Mouse (Mus musculus): ENCODE measurements at regions not wholly inside any gene's neighbourhood (a gene's known extent, or its start where the extent isn't known, plus 50 kb on each side); places are given as distances from the start of the nearest gene placed in this dataset.

DNA sequence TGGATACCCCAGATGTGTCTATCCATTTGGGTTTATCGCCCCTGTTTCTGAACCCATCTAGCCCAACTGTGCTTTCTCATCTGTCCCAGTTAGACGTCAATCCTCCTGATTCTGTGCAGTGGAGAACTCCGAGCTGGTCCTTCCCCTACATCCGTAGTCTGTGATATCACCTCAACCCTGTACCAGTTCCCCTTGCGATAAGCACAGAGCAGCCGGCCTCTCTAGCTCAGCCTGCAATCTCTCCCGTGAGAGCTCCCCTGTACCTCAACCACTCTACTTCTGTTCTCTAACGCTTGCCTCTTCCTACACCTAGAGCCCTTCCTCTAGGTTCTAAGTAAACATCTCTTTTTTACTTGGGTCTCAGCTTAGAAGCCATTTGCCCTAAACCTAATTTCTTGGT lies 211.5 kb downstream of the Galc start:
- ATAC-seq (replicated peaks in 1 of 2; ENCODE audit: insufficient read depth in 1 of 2, low FRiP score in 2 of 2, low TSS enrichment in 1 of 2, low read depth in 1 of 2, poor library complexity in 2 of 2, severe bottlenecking in 2 of 2): no peak

DNA sequence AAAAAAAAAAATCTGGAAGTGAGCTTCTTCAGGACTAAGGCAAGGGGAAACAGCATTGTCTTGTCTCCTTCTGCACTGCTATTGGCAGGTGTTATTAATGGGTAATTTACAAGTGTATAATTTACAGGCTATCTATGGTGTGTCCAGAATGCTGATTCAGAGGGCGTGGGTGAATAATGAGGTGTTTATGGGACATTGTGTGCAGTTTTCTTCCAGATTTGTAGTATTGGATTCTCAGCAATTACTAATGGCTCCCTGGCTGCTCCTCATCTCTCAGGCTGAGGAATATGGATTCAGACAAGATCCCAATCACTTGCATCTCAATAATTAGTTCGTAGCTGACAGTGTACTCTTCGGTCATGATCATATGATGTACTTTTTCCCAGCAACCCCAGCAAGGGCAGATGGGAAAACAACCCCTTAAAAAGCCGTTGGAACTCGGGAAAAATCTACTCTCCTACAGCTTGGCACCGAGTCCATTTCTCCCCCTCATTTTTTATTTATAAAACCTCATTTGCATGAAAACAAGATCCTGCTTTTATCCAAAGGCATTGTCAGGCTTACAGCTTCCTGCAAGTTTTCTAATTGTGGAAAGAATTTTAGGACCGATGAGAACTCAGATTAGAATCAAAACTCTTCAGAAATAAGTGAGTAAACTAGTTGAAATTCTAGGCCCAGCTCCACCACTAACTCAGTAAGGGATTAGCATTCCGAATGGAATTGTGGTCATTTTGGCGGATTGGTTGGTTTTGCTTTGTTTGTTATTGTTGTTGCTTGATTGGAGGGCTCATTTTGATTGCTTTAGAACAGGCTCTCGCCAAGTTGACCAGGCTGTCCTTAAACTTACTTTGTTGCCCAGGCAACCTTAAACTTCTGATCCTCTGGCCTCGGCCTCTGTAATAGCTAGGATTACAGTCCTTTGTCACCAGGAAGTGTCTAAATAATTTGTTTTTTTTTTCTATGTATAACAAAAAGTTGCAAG lies 212.5 kb downstream of the Galc start:
- no peak for ATAC-seq (replicated peaks in 1 of 2; ENCODE audit: insufficient read depth in 1 of 2, low FRiP score in 2 of 2, low TSS enrichment in 1 of 2, low read depth in 1 of 2, poor library complexity in 2 of 2, severe bottlenecking in 2 of 2)

DNA sequence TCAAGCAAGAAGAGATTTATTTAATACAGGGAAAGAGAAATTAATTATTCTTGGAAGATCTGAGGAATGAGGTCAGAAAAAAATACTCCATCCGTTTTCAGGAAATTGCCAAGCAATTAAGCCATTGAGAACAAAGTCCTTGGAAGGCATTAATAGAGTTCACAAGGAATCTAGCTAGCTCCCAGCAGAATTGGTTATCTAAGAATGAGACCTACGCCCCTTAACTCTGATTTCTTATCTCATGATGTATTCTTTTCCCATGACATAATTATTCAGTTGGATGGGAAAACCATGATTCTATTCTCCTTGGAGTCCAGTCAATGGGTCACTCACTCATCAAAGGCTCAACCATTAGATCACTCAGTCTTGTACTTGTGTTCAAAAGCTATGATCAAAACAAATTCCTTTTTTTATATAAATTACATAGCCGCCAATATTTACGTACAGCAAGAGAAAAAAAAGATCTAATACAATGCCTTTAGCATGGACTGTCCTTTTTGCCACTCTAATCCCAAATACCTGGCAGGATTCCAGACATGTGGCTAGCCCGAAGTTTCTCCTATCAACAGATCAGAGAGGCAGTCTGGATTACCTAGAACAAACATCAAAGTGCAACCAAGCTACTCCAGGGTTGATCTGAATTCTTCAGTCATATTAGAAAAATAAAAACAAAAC lies 213.3 kb downstream of the Galc start:
- no peak for ATAC-seq (replicated peaks in 1 of 2; ENCODE audit: insufficient read depth in 1 of 2, low FRiP score in 2 of 2, low TSS enrichment in 1 of 2, low read depth in 1 of 2, poor library complexity in 2 of 2, severe bottlenecking in 2 of 2)

DNA sequence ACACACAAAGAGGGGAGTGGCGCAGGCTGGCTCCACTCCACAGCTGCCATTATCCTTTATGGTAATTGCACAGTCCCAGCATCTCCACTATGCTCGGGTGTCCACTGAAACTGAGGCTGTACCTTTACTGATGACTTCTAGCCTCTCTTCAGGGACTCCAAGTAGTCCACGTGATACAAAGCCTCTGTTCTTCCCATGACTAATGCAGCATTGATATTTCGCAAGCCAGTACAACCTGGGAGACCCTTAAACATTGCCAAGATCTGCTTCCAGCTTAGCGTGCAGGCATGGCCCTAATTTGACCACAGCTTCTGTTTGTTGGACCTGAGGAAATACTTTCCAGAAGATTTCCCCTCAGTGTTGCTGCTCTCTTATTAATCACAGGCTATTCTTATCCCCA lies 215.8 kb downstream of the Galc start:
- ATAC-seq (replicated peaks in 1 of 2; ENCODE audit: insufficient read depth in 1 of 2, low FRiP score in 2 of 2, low TSS enrichment in 1 of 2, low read depth in 1 of 2, poor library complexity in 2 of 2, severe bottlenecking in 2 of 2): no peak

DNA sequence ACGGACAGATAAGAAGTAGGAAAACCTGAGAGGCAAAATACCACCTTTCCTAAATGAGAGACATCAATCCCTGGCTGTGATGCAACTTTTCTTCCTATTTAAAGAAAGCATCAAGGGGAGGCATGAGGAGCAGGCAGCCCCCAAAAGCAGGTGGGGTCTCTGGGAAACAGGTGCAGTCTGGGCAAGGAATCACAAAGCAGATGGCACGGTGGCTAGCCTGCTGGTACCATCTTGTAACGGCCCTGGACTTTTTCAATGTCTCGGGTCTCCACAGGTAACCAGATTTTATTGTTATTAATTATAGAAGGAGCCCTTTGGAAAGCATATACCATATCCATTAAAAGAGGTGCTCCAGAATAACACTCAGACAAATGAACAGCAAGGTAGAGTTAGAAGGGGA lies 219.6 kb downstream of the Galc start:
- ATAC-seq (replicated peaks in 1 of 2; ENCODE audit: insufficient read depth in 1 of 2, low FRiP score in 2 of 2, low TSS enrichment in 1 of 2, low read depth in 1 of 2, poor library complexity in 2 of 2, severe bottlenecking in 2 of 2): no peak

DNA sequence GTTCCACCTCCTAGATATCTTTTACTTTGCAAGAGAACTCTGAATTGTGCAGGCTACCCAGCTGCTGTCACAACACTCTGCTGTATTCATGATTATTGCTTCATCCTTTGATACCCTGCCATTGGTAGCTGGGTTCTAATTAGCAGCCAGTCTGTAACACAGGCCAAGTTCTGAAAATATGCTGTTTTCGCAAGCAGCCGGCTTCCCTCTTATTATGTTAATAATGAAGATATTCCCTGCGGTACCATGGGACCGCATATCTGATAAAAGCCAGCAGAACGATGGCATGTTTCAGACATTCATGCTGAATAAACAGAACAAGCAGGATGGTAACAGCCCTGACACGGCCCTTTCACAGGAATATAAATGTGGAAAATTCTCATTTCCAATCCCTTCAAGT lies 235.6 kb downstream of the Galc start:
- no peak for ATAC-seq (replicated peaks in 1 of 2; ENCODE audit: insufficient read depth in 1 of 2, low FRiP score in 2 of 2, low TSS enrichment in 1 of 2, low read depth in 1 of 2, poor library complexity in 2 of 2, severe bottlenecking in 2 of 2)

DNA sequence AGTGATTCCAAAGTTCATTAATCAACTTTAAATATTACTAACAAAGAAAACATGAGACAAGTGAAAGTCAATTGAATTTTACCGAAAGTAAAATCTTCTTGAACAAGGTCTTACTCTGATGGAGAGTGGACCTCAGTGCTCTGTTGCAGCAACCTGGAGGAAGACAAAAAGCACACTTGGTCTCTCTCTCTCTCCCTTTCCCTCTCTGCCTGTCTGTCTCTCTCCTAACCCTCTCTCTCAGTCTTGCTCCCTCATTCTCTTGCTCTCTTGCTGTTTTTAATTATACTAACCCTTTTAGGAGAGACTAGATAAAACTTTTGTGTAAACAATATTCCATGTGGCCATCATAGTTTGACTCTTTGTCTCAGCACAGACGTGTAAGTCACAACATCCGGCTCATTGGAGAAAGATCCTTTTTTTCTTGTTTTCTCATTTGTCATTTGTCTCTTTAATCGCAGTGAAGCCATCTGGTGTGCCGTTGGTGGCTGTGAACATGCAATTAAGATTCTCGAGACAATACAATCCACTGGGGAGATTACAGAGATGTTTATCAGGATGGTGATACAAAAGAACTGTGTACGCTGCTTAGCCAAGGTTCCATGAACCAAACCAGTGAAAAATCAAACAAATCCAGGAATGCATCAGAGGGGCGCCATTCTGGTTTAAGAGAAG lies 244.5 kb downstream of the Galc start:
- no peak for ATAC-seq (replicated peaks in 1 of 2; ENCODE audit: insufficient read depth in 1 of 2, low FRiP score in 2 of 2, low TSS enrichment in 1 of 2, low read depth in 1 of 2, poor library complexity in 2 of 2, severe bottlenecking in 2 of 2)

DNA sequence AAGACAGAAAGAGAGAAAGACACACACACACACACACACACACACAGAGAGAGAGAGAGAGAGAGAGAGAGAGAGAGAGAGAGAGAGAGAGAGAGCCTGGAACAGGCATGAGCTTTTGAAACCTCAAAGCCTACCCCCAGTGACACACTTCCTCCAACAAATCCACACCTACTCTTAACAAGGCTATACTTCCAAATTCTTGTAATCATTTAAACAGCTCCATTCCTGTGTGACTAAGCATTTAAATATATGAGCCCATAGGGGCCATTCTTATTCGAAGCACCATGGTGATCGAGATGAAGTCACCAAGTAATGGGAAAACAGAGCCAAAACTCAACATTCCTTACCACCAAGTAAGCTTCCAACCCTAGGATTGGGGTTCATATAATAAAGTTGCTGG lies 250.1 kb downstream of the Galc start:
- ATAC-seq (replicated peaks in 1 of 2; ENCODE audit: insufficient read depth in 1 of 2, low FRiP score in 2 of 2, low TSS enrichment in 1 of 2, low read depth in 1 of 2, poor library complexity in 2 of 2, severe bottlenecking in 2 of 2): no peak

DNA sequence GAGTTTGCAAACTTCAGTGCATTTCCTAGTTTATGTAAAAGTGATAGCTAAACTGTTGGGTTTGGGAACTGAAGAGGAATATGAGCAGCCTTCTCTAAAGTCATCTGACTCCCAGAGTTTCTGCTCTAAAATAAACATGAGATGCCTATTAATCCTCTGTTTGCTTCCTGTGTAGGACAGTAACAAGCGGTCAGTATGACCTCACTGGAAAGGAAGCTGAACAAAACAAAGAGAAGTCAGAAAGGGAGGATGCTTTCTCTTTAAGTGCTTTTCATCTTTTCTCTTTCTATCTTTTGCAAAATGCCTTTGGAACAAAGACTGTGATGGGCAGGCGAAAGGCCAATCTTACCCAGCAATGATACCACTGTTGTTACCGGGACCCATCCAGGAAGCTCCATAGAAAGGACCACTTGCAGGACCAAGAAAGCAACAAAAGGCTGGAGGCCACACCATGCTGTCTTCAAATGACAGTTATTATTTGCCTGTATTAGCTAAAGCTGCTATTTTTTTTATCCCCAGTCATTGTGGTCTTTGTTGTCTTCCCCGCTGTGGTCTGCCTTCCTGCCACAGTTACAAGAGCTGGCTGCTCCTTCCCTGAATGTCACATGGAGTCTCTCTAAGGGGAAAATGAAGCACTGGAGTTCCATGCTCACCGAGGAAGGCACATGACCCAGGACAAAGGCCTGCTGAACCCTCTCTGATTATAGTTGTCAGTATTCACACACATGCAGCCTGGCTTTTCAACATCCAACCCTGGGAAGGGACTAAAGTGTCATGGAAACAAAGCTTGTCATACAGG lies 253.4 kb downstream of the Galc start:
- ATAC-seq (replicated peaks in 1 of 2; ENCODE audit: insufficient read depth in 1 of 2, low FRiP score in 2 of 2, low TSS enrichment in 1 of 2, low read depth in 1 of 2, poor library complexity in 2 of 2, severe bottlenecking in 2 of 2): peak; percentile 51 to 70; a peak in 3 of 4 replicates

DNA sequence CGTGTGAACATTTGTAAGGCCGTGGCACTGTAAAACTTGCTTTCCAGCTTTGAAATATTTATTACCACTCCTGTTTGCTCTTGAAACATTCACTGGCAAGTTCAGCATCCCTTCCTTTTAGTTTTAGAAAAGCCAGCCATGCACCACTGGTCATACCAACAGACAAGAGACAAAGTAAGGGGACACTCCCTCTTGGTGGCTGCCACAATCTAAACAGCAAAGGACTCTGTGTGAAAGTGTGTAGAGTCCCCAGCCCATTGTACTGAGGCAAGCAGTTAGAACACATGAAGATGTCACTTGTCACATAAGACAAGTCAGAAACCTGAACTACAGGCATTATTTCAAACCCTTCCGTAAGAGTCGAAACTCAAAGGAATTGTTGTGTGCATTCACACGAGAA lies 257.0 kb downstream of the Galc start:
- ATAC-seq (replicated peaks in 1 of 2; ENCODE audit: insufficient read depth in 1 of 2, low FRiP score in 2 of 2, low TSS enrichment in 1 of 2, low read depth in 1 of 2, poor library complexity in 2 of 2, severe bottlenecking in 2 of 2): no peak

DNA sequence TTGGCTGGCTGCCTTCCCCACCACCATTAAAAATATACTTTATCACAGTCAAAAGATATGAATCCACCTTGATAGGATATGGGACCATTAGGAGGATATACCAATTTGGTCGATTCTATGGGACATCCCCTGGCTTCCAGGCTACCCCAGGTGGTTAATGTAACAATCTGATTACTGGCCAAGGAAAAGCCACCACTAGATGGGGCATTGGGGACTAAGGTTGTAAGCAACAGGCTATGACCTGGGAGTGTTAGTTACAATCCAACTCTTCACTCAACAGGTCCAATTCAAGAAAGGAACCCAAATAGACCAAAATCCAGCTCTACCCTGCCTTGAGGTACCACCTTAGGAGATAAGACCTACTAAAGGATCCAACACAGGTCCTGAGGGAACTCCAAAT lies 264.4 kb downstream of the Galc start:
- ATAC-seq (replicated peaks in 1 of 2; ENCODE audit: insufficient read depth in 1 of 2, low FRiP score in 2 of 2, low TSS enrichment in 1 of 2, low read depth in 1 of 2, poor library complexity in 2 of 2, severe bottlenecking in 2 of 2): no peak

DNA sequence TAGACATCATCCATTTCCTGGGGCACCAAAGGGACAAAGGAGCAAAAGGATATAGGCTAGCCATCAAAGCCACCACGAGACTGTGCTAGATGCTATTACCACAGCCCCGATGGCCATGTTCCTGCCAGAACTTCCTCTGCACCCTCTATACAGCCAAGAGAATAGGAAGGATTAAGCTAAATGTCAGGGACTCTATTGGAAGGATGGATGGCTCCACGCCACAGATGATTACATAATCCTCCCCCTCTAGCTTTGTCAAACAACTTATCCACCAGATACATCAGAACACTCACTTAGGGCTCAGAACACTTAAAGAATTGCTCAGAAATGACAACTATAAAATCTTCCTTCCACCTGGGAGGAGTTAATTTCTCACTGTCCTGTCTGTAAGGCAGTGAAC lies 265.3 kb downstream of the Galc start:
- ATAC-seq (replicated peaks in 1 of 2; ENCODE audit: insufficient read depth in 1 of 2, low FRiP score in 2 of 2, low TSS enrichment in 1 of 2, low read depth in 1 of 2, poor library complexity in 2 of 2, severe bottlenecking in 2 of 2): no peak

DNA sequence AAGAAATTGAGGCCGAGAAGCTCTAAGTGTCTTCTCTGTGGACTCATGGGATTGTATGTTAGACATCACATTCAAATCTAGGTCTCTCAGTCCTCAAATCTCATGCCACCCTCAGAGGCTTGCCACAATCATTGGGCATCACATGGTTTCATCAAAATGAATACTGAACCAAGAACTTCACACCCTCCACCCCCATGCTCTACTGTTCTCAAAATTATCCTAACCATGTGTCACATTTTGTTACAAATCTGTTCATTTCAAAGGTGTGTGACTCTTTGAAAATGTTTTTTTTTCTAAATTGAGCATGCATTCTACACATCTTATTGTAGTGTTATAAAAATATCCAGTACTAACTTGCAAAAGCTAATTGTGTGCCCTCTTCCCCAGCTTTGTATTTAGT lies 275.9 kb downstream of the Galc start:
- ATAC-seq (replicated peaks in 1 of 2; ENCODE audit: insufficient read depth in 1 of 2, low FRiP score in 2 of 2, low TSS enrichment in 1 of 2, low read depth in 1 of 2, poor library complexity in 2 of 2, severe bottlenecking in 2 of 2): no peak

DNA sequence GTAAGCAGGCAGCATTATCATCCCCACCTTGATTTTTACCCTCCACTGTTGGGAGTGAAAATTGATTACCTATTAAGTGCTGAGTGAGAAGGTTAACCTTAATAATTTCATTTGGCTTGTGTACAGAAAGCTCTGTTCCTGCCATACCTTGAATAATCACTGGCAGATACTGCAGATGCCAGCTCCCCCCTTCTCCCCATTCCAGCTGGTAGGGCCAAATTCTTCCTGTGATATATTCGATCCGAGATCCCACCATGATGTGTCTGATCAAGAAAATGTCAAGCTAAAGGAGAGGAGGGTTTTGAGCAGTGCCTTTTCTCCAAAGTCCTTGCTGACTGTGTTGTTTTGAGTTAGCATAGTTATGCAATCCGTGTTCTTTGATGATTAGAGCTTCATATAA lies 280.6 kb downstream of the Galc start:
- no peak for ATAC-seq (replicated peaks in 1 of 2; ENCODE audit: insufficient read depth in 1 of 2, low FRiP score in 2 of 2, low TSS enrichment in 1 of 2, low read depth in 1 of 2, poor library complexity in 2 of 2, severe bottlenecking in 2 of 2)

DNA sequence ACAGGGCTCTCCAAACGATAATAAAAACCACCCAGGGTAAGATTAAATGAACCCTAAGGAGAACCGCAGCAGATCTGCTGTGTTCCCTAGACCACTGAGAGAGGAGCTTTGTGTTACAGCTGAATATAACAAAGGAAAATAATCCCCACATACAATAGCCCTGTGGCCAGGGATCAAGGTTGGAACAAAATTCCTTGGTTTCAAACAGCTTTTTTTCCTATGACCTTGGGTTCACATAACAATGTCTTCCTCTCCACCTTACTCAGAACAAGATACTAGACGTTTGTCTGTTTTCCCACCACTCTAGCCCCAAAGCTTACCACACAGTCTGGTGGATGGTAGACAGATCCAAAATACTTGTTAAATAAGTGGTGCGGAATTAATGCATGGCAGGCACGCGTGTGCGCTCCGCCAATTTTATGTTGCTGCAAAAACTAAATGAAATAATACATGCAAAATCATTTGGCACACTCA lies 281.0 kb downstream of the Galc start:
- ATAC-seq (replicated peaks in 1 of 2; ENCODE audit: insufficient read depth in 1 of 2, low FRiP score in 2 of 2, low TSS enrichment in 1 of 2, low read depth in 1 of 2, poor library complexity in 2 of 2, severe bottlenecking in 2 of 2): no peak

DNA sequence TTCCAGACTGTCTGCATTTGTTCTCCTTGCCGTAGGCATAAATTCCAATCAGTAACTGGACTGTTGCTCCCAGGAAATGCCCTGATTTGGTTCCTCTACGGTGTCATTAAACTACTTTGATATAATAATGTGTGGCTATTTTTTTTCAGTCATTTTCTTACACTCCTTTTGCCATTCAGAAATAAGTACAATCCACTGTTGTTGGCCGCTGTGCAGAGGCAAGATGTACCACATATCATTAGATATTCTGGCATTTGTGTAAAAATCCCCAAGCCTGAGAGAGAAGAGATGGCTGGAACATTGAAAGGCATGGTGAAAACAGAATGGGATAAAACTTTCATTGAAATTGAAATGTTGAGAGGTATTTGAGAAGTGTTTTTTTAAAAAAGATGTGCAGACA lies 281.6 kb downstream of the Galc start:
- no peak for ATAC-seq (replicated peaks in 1 of 2; ENCODE audit: insufficient read depth in 1 of 2, low FRiP score in 2 of 2, low TSS enrichment in 1 of 2, low read depth in 1 of 2, poor library complexity in 2 of 2, severe bottlenecking in 2 of 2)

DNA sequence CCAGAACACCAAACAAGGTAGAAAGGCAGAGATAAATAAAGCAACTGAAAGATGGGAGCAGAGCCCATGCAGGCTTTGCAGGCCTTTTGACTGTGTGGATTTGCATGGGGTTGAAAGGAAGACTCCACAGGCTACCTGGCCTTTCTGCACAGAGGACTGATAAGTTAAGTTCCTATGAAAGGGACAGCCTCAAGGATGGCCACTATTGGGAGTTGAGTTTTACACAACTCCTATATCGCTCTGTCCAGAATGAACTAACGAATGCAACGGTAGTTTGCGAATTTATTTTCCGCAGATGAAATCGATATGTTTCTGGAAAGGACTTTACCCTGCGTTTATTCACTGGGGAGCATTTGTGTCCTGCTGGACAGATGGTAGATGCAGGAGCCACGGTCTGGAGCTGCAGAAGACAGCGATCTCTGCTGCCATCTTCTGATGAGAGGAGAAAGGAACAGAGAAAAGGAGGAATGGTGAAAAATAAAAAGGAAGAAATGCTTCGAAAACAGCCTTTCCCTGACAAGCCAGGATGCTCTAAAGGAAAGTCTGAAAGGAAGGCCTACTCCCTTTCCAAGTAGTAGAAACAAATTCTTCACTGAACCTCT lies 285.2 kb downstream of the Galc start:
- no peak for ATAC-seq (replicated peaks in 1 of 2; ENCODE audit: insufficient read depth in 1 of 2, low FRiP score in 2 of 2, low TSS enrichment in 1 of 2, low read depth in 1 of 2, poor library complexity in 2 of 2, severe bottlenecking in 2 of 2)
